Mouse (Mus musculus) kidney, embryonic 14.5 days (tissue): ENCODE data around the gene Mrpl12. TPM values are rescaled to one million over a fixed set of nuclear protein-coding genes. Genes with fewer than 3 reads are reported as not detected.

Experiments used
- ATAC-seq: fragments of 200-750 bp; cut with Nextera tagmentation; 2 replicates; pipeline ENCODE4 v1.8.0; 2017; ENCODE audit warnings: moderate number of reproducible peaks, mild to moderate bottlenecking, moderate TSS enrichment, moderate library complexity; ENCODE audit not compliant: low FRiP score, low TSS enrichment
- H3K27ac ChIP-seq: fragments of 300-500 bp; sonication (generic); 2 replicates; pipeline ENCODE4 v1.5.1; 2014; ENCODE audit warnings: low read depth, mild to moderate bottlenecking, low read length, moderate library complexity, mixed read lengths
- H3K27me3 ChIP-seq: fragments of 300-500 bp; sonication (generic); 2 replicates; pipeline ENCODE4 v1.6.1; 2014; ENCODE audit warnings: mild to moderate bottlenecking, low read length; ENCODE audit not compliant: control insufficient read depth, insufficient read depth
- H3K36me3 ChIP-seq: fragments of 300-500 bp; sonication (generic); 2 replicates; pipeline ENCODE4 v1.6.1; 2014; ENCODE audit warnings: low read length, mixed read lengths; ENCODE audit not compliant: control insufficient read depth, insufficient read depth
- H3K4me1 ChIP-seq: fragments of 300-500 bp; sonication (generic); 2 replicates; pipeline ENCODE4 v1.6.1; 2014; ENCODE audit warnings: low read length, mixed read lengths; ENCODE audit not compliant: control insufficient read depth, insufficient read depth
- H3K4me2 ChIP-seq: fragments of 300-500 bp; sonication (generic); replicated peaks from 2 replicates; pipeline ENCODE4 v1.6.1; 2014; ENCODE audit warnings: low read depth, mild to moderate bottlenecking, low read length
- H3K4me3 ChIP-seq: fragments of 300-500 bp; sonication (generic); 2 replicates; pipeline ENCODE4 v1.5.1; 2014; ENCODE audit warnings: mild to moderate bottlenecking, low read length
- H3K9ac ChIP-seq: fragments of 300-500 bp; sonication (generic); 2 replicates; pipeline ENCODE4 v1.6.1; 2014; ENCODE audit warnings: low read depth, mild to moderate bottlenecking, low read length, moderate library complexity
- H3K9me3 ChIP-seq: fragments of 300-500 bp; sonication (generic); 2 replicates; pipeline ENCODE4 v1.6.1; 2016; ENCODE audit warnings: low read length; ENCODE audit not compliant: control insufficient read depth
- WGBS: fragments of 180-500 bp; shearing (Covaris S2); extraction: QIAGEN DNeasy Blood & Tissue Kit; methylation state at CpG from one replicate; pipeline ENCODE4 v1.1.7; 2014; 5-methylcytosine and 5-hydroxymethylcytosine counted together
- polyA plus RNA-seq: library from polyadenylated mRNA; unstranded; fragments of >200 nt; fragmentation: Nextera tagmentation; extraction: Ambion mirVana; gene quantifications from 2 replicates; pipeline ENCODE4 v1.2.1, GENCODE M21; 2014

The Mrpl12 gene
- polyA plus RNA-seq, 1 experiment from 2014 or later: 176 TPM

GRCm38 (mm10) chr11:120498891-120499290, 14.5 kb downstream of the Mrpl12 start:
- Histone ChIP-seq H3K4me3 (no peak overlapping the region), H3K27me3 (no peaks in the 10 kb centered on the region), H3K9me3 (no peaks in the 10 kb centered on the region), H3K36me3 (peaks cover 49% of the 10 kb centered on the region), H3K4me1 (no peaks in the 10 kb centered on the region), H3K9ac (no peak overlapping the region), H3K27ac (no peak overlapping the region), H3K4me2 (no peak overlapping the region)
- 79% methylated on average over 5 of the region's 5 CpGs for WGBS
- ATAC-seq: no peak

DNA sequence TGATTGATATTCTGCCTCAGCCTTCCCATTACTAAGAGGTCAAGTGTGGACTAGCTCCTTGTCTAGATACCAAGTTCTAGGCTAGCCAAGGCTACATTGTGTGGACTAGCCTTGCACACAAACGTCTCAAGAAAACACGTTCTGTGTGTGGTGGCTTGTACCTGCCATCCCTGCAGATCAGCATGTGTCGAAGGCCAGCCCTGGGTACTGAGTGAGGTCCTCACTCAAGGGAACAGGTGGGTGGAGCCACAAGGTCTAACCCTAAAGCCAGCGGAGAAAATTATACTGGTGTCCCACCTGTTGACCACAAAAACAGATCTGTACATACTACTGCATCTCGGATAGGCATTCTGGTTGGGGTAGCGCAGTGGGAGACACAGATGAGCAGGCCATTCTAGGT, 15.5 kb downstream of the Mrpl12 start:
- Histone ChIP-seq H3K4me1 (no peaks in the 10 kb centered on the region), H3K27ac (no peak overlapping the region), H3K36me3 (peaks cover 40% of the 10 kb centered on the region), H3K9me3 (no peaks in the 10 kb centered on the region), H3K9ac (no peak overlapping the region), H3K4me3 (no peak overlapping the region), H3K4me2 (no peak overlapping the region), H3K27me3 (no peaks in the 10 kb centered on the region)
- 80% methylated on average over 6 of the region's 6 CpGs for WGBS
- no peak for ATAC-seq

DNA sequence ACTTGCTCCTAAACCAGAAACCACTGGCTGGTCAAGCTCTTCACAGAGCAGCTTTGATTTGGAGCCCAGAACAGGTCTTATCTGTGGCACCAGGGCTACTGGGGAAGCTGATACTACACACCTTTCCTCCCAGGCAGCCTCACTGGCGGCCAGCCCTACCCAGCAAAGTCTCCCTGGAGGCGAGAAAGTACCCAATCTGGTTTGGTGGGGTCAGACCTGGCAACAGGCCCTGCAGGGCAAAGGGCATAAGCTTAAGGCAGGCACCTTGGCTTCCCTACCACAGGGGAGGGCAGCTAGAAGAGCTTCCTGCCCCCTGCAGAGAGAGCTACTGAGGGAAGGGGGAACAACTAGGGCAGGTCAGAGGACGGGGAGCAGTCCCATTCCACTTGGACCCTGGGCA, 15.9 kb downstream of the Mrpl12 start:
- Histone ChIP-seq H3K4me2 (no peak overlapping the region), H3K36me3 (peaks cover 37% of the 10 kb centered on the region), H3K27ac (no peak overlapping the region), H3K27me3 (no peaks in the 10 kb centered on the region), H3K9ac (0 out of 2 replicates have a peak overlapping the region, but pooled peaks have one; percentile 12), H3K9me3 (no peaks in the 10 kb centered on the region), H3K4me3 (no peak overlapping the region; the same call in 1 of the 2 replicates), H3K4me1 (no peaks in the 10 kb centered on the region)
- WGBS: 20% methylated on average over 3 of the region's 3 CpGs
- ATAC-seq: no peak

GRCm38 (mm10) chr11:120501018-120501417, 16.6 kb downstream of the Mrpl12 start:
- no peak for ATAC-seq
- Histone ChIP-seq H3K4me2 (no peak overlapping the region), H3K27ac (no peak overlapping the region), H3K9ac (no peak overlapping the region), H3K36me3 (peaks cover 31% of the 10 kb centered on the region), H3K4me3 (no peak overlapping the region), H3K27me3 (no peaks in the 10 kb centered on the region), H3K9me3 (no peaks in the 10 kb centered on the region), H3K4me1 (no peaks in the 10 kb centered on the region)
- WGBS: 64% methylated on average over 6 of the region's 6 CpGs

DNA sequence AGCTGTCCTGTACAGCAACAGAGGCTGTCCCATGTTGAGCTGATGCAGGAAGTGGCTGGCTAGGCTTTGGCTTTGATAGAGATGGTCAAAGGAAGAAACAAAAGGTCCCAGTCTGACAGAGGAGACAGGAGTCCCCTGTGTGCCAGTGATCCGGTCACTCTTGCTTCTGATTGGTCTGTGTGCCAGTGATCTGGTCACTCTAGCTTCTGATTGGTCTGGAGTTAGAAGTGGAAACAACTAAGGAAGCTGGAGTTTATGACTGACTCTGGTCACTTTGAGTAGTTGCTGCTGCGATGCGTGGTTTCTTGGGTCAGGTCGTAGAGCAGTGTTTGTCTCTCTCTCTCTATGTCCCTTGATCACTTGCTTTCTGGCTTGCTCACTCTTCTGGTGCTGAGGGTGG, 17.3 kb downstream of the Mrpl12 start:
- Histone ChIP-seq H3K9me3 (no peaks in the 10 kb centered on the region), H3K27me3 (no peaks in the 10 kb centered on the region), H3K27ac (no peak overlapping the region), H3K4me2 (no peak overlapping the region), H3K36me3 (peaks cover 24% of the 10 kb centered on the region), H3K9ac (no peak overlapping the region), H3K4me3 (no peak overlapping the region), H3K4me1 (no peaks in the 10 kb centered on the region)
- 85% methylated on average over 4 of the region's 4 CpGs for WGBS
- no peak for ATAC-seq

DNA sequence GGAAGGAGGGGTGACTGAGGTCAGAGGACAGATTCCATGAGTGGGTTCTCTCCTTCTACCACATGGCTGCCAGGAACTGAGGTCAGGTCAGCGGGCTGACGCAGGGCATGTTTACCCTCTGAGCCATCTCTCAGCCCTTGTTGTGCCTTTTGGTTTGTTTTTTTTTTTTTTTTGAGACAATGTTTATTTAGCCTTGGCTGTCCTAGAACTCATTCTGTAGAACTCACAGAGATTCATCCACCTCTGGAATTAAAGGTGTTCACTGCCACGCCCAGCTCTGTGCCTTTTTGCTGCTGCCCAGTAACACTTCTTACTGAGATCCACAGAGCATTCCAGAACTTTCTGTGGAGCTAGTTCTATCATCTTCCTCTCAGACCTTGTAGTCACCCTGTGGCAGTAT, 21.2 kb downstream of the Mrpl12 start:
- WGBS: 90% methylated on average over 3 of the region's 3 CpGs
- Histone ChIP-seq H3K9ac (no peak overlapping the region), H3K36me3 (no peaks in the 10 kb centered on the region), H3K27ac (no peak overlapping the region), H3K4me3 (no peak overlapping the region), H3K4me1 (peaks cover 6% of the 10 kb centered on the region), H3K27me3 (no peaks in the 10 kb centered on the region), H3K9me3 (no peaks in the 10 kb centered on the region), H3K4me2 (no peak overlapping the region)
- ATAC-seq: no peak

GRCm38 (mm10) chr11:120506899-120507298, 22.5 kb downstream of the Mrpl12 start:
- no peak overlapping the region for H3K9ac ChIP-seq
- H3K9me3 ChIP-seq: no peaks in the 10 kb centered on the region
- peaks cover 10% of the 10 kb centered on the region for H3K4me1 ChIP-seq
- no peak for ATAC-seq
- WGBS: 53% methylated on average over 4 of the region's 4 CpGs
- H3K27ac ChIP-seq: 0 out of 2 replicates have a peak overlapping the region, but pooled peaks have one; percentile 32
- no peak overlapping the region for H3K4me2 ChIP-seq
- no peak overlapping the region for H3K4me3 ChIP-seq
- H3K27me3 ChIP-seq: no peaks in the 10 kb centered on the region
- no peaks in the 10 kb centered on the region for H3K36me3 ChIP-seq

DNA sequence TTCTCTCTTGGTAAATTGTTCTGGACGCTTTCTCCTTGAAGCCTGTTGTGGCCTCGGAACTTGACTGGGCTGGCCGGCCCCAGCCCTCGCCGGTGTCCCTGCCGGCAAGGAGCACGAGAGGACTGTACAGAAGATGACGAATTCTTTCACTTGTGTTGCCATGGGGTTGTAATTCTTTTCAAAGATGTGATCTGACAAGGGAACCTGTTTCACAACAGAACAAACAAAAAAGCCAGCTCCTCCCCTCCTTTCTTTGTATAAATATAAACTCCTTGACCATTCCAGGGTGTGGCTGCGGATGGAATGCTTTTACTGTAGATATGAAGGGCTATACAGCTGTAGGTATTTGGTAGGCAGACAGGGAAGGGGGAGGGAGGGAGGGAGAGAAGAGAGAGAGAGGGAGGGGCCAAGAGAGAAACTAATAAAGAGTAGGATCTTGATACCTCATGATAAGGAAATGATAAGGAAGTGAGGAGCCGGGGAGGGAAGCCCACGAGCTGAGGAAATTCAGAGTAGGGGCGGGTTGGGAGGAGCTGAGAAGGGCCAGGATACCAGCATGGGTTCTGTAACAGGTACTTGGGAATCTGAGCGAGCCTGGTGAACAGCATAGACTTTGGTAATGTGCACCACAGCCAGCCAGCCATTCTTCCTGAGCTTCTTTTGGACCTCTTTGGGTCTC, 23.3 kb downstream of the Mrpl12 start:
- H3K4me3 ChIP-seq: no peak overlapping the region
- H3K4me1 ChIP-seq: peaks cover 10% of the 10 kb centered on the region
- H3K27me3 ChIP-seq: no peaks in the 10 kb centered on the region
- H3K36me3 ChIP-seq: no peaks in the 10 kb centered on the region
- H3K4me2 ChIP-seq: no peak overlapping the region
- no peaks in the 10 kb centered on the region for H3K9me3 ChIP-seq
- 67% methylated on average over 13 of the region's 13 CpGs for WGBS
- no peak for ATAC-seq
- peak overlapping the region; percentile 32; the same call in 1 of the 2 replicates for H3K27ac ChIP-seq
- H3K9ac ChIP-seq: no peak overlapping the region

GRCm38 (mm10) chr11:120508290-120508870, 24.0 kb downstream of the Mrpl12 start:
- no peak overlapping the region for H3K4me2 ChIP-seq
- H3K27ac ChIP-seq: no peak overlapping the region
- no peak overlapping the region for H3K4me3 ChIP-seq
- H3K27me3 ChIP-seq: no peaks in the 10 kb centered on the region
- no peak overlapping the region for H3K9ac ChIP-seq
- peaks cover 10% of the 10 kb centered on the region for H3K4me1 ChIP-seq
- no peaks in the 10 kb centered on the region for H3K36me3 ChIP-seq
- no peak for ATAC-seq
- H3K9me3 ChIP-seq: no peaks in the 10 kb centered on the region
- 91% methylated on average over 9 of the region's 9 CpGs for WGBS
